ENCODE assay signal across 17 mouse cellular contexts in genomic region chr6:51754239-51754681, GRCm38 (mm10).
DNase-seq lines count a peak whose midpoint lies in the region; ATAC-seq and TF ChIP-seq lines count a peak whose summit lies in the region.
"Had no signal": no experiment of that assay in that cellular context is flagged by ENCODE, and none has a peak within 500 bp of the region (broad histone marks: within the 10 kb centered on the region; RNA-seq: fewer than 3 reads in every experiment).

No protein-coding gene starts in this region.

- peak; percentile 83 for ATAC-seq in forebrain, postnatal 0 days
- ATAC-seq in midbrain, embryonic 14.5 days (ENCODE audit: low FRiP score, low TSS enrichment), result no peak
- ATAC-seq: lung, postnatal 0 days had no signal

- WGBS in forebrain, postnatal 0 days, result 22% methylated on average over 8 of the region's 8 CpGs
- 38% methylated on average over 8 of the region's 8 CpGs for WGBS in midbrain, embryonic 14.5 days

- no peaks in the 10 kb centered on the region for H3K9me3 ChIP-seq in forebrain, postnatal 0 days (ENCODE audit: low read length)
- H3K9me3 ChIP-seq in midbrain, embryonic 14.5 days (ENCODE audit: control insufficient read depth, low read length), result no peaks in the 10 kb centered on the region
- H3K9me3 ChIP-seq: embryonic facial prominence, embryonic 15.5 days; kidney, embryonic 15.5 days; limb, embryonic 15.5 days had no signal

- no peaks in the 10 kb centered on the region for H3K4me1 ChIP-seq in forebrain, postnatal 0 days (ENCODE audit: insufficient read depth)
- H3K4me1 ChIP-seq in midbrain, embryonic 14.5 days (ENCODE audit: control insufficient read depth, insufficient read depth, low read length), result no peaks in the 10 kb centered on the region
- H3K4me1 ChIP-seq: embryonic facial prominence, embryonic 15.5 days; kidney, embryonic 15.5 days; limb, embryonic 15.5 days had no signal

- no peak overlapping the region for H3K4me3 ChIP-seq in forebrain, postnatal 0 days (ENCODE audit: low read depth, low read length)
- H3K4me3 ChIP-seq in midbrain, embryonic 14.5 days (replicated peaks; ENCODE audit: low read depth, low read length), result no peak overlapping the region
- H3K4me3 ChIP-seq: embryonic facial prominence, embryonic 15.5 days; kidney, embryonic 15.5 days; limb, embryonic 15.5 days had no signal

- H3K27me3 ChIP-seq in forebrain, postnatal 0 days (ENCODE audit: insufficient read depth, low read length), result no peaks in the 10 kb centered on the region
- H3K27me3 ChIP-seq in midbrain, embryonic 14.5 days (ENCODE audit: control insufficient read depth, insufficient read depth, low read length), result no peaks in the 10 kb centered on the region
- H3K27me3 ChIP-seq: CH12.LX; embryonic facial prominence, embryonic 15.5 days; kidney, embryonic 15.5 days; limb, embryonic 15.5 days had no signal

- TF ChIP-seq CTCF in forebrain, postnatal 0 days (IDR thresholded peaks at IDR 0.05; ENCODE audit: low read depth), result no peak

- no peaks in the 10 kb centered on the region for H3K36me3 ChIP-seq in forebrain, postnatal 0 days (ENCODE audit: insufficient read depth)
- H3K36me3 ChIP-seq in midbrain, embryonic 14.5 days (ENCODE audit: control insufficient read depth, insufficient read depth, low read length), result no peaks in the 10 kb centered on the region
- H3K36me3 ChIP-seq: embryonic facial prominence, embryonic 15.5 days; kidney, embryonic 15.5 days; limb, embryonic 15.5 days had no signal

- H3K27ac ChIP-seq in forebrain, postnatal 0 days (ENCODE audit: low read depth, low read length), result peak overlapping the region; percentile 83
- peak overlapping the region; percentile 28 for H3K27ac ChIP-seq in midbrain, embryonic 14.5 days (replicated peaks; ENCODE audit: low read depth, low read length)
- H3K27ac ChIP-seq: embryonic facial prominence, embryonic 15.5 days; kidney, embryonic 15.5 days; limb, embryonic 15.5 days had no signal

- DNase-seq in left cerebral cortex, postnatal 4 days, result peak; percentile 52
- no peak for DNase-seq in left cerebral cortex, adult 18-20 months (ENCODE audit: low spot score in 2 of 2)
- DNase-seq in forebrain, postnatal 0 days, result peak; percentile 82
- peak; percentile 74 for DNase-seq in layer of hippocampus, adult 11-12 months (ENCODE audit: low spot score)
- DNase-seq in midbrain, embryonic 14.5 days, result peak; percentile 49
- no peak for DNase-seq in testis, postnatal 10 days (ENCODE audit: low spot score)
- DNase-seq in kidney, postnatal 14 days, result no peak
- no peak for DNase-seq in heart, adult 8-10 months (ENCODE audit: low spot score)
- DNase-seq: adrenal gland, postnatal 10 days; cerebellum, adult 8-10 months; gastrocnemius, postnatal 14 days; heart, postnatal 10 days had no signal

- no peak overlapping the region for H3K9ac ChIP-seq in forebrain, postnatal 0 days
- H3K9ac ChIP-seq in midbrain, embryonic 14.5 days (replicated peaks; ENCODE audit: low read length), result no peak overlapping the region
- H3K9ac ChIP-seq: embryonic facial prominence, embryonic 15.5 days; kidney, embryonic 15.5 days; limb, embryonic 15.5 days had no signal

- intact Hi-C loops in left cerebral cortex, postnatal 4 days (cut with DNase I), result no loop called here

- H3K4me2 ChIP-seq in forebrain, postnatal 0 days (ENCODE audit: low read depth), result 0 out of 2 replicates have a peak overlapping the region, but pooled peaks have one; percentile 2
- no peak overlapping the region for H3K4me2 ChIP-seq in midbrain, embryonic 14.5 days (ENCODE audit: low read length)
- H3K4me2 ChIP-seq: embryonic facial prominence, embryonic 15.5 days; kidney, embryonic 15.5 days; limb, embryonic 15.5 days had no signal

Comparison
In these comparisons a context has a peak if more than half of its experiments do, and no peak if none do; other contexts are left out.
1. DNase-seq: peak in left cerebral cortex, postnatal 4 days (single experiment), forebrain, postnatal 0 days (single experiment), layer of hippocampus, adult 11-12 months (single experiment) and midbrain, embryonic 14.5 days (single experiment); none in left cerebral cortex, adult 18-20 months (0 of 2), testis, postnatal 10 days (single experiment), kidney, postnatal 14 days (single experiment) and heart, adult 8-10 months (single experiment).